Mouse (Mus musculus) CD4-positive helper T cell, adult 2 months (primary cell): ENCODE results near the gene Ifrd2.
"Not testable (repeated sequence)": the region's sequence is repeated elsewhere in the genome, so short reads cannot be mapped to it uniquely, and the experiment has no call there.

Source experiments
- DNase-seq: peaks from one replicate; pipeline ENCODE4 v3.0.0-alpha.2; 2012; ENCODE audit warnings: low read depth, missing footprints, low spot score

Ifrd2 gene

GRCm38 (mm10) chr9:107551890-107552355 lies 35.5 kb upstream of the Ifrd2 start:
- no peak for DNase-seq

GRCm38 (mm10) chr9:107552690-107553393 lies 34.6 kb upstream of the Ifrd2 start:
- no peak for DNase-seq

- peak; percentile 63 for DNase-seq
Observed at GRCm38 (mm10) chr9:107553541-107554318, 33.7 kb upstream of the Ifrd2 start.

GRCm38 (mm10) chr9:107554319-107554825 lies 33.1 kb upstream of the Ifrd2 start:
- peak; percentile 100 for DNase-seq

GRCm38 (mm10) chr9:107555031-107555457 lies 32.4 kb upstream of the Ifrd2 start:
- DNase-seq, result no peak

GRCm38 (mm10) chr9:107555701-107556100 lies 31.7 kb upstream of the Ifrd2 start:
- no peak for DNase-seq

- DNase-seq, result no peak
Observed at GRCm38 (mm10) chr9:107556346-107556745, 31.1 kb upstream of the Ifrd2 start.

- peak; percentile 92 for DNase-seq
Observed at GRCm38 (mm10) chr9:107563029-107563581, 24.3 kb upstream of the Ifrd2 start, which contains the start of gene Tusc2. Tusc2 (plus strand) TSS chr9:107563255.

- not testable (repeated sequence) for DNase-seq
Observed at GRCm38 (mm10) chr9:107565556-107565955, 21.9 kb upstream of the Ifrd2 start.

GRCm38 (mm10) chr9:107566041-107566709 lies 21.3 kb upstream of the Ifrd2 start:
- peak; percentile 73 for DNase-seq

- no peak for DNase-seq
Observed at GRCm38 (mm10) chr9:107566855-107567254, 20.6 kb upstream of the Ifrd2 start.

- DNase-seq, result no peak
Observed at GRCm38 (mm10) chr9:107567702-107568319, 19.6 kb upstream of the Ifrd2 start, which contains the start of gene Hyal2. Hyal2 (plus strand) TSS chr9:107567945.

- DNase-seq, result peak; percentile 89
Observed at GRCm38 (mm10) chr9:107568331-107569261, 18.8 kb upstream of the Ifrd2 start.

- no peak for DNase-seq
Observed at GRCm38 (mm10) chr9:107569270-107569669, 18.2 kb upstream of the Ifrd2 start.

- no peak for DNase-seq
Observed at GRCm38 (mm10) chr9:107570016-107570415, 17.4 kb upstream of the Ifrd2 start.

- no peak for DNase-seq
Observed at GRCm38 (mm10) chr9:107570845-107571244, 16.6 kb upstream of the Ifrd2 start.

GRCm38 (mm10) chr9:107571534-107572326 lies 15.7 kb upstream of the Ifrd2 start:
- no peak for DNase-seq

- DNase-seq, result no peak
Observed at GRCm38 (mm10) chr9:107572327-107572662, 15.1 kb upstream of the Ifrd2 start.

GRCm38 (mm10) chr9:107573774-107574173 lies 13.7 kb upstream of the Ifrd2 start:
- DNase-seq, result not testable (repeated sequence)
